Mouse (Mus musculus) retina, postnatal 1 day (tissue): ENCODE measurements around the gene Batf3.

Source experiments
- DNase-seq: peaks from one replicate; pipeline ENCODE4 v3.0.0-alpha.2; 2012

Gene Batf3

DNA sequence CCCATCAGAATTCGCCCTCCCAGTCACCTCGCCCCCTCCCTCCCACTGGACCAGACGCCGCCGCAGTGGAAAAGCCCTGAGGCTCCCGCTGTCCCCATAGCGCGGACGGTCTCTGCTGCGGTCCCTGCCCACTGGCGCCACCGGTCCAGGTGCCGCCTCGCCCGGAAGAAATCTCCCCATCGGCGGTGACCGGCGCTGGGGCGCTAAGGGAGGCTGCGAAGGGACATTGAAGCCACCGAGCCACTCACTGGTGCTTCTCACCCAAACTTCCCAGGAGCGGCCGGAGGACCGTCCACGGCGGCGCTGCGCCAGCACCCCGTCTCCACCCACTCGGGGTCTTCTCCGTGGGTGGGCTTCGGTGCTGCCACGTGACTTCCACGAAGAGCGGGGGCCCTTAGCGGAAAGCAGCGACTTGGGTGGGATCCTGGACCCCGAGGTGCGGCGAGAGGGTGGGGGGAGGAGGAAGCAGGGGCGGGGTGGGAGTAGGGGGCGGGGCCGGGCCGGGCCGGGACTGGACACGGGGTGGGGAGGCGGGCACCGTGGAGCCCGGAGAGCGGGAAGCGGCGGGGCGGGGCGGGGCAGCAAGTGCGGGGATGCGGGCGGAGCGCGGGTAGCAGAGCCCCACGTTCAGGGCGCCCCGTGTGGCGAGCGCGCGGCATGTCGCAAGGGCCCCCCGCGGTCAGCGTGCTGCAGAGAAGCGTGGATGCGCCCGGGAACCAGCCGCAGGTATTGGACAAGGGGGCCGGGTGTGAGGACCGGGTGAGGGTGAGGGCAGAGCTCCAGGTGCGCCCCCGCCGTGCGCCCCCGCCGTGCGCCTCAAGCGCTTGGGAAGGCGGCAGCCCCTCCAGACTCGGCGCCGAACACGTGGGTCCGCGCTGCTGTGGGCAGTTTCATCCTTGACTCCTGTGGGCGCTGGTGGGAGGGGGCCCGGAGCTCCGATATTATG is at the start of gene Batf3:
TSS of gene Batf3 (plus strand) at position 46 of the 946 bp plus-strand sequence.
- peak; percentile 79 for DNase-seq

DNA sequence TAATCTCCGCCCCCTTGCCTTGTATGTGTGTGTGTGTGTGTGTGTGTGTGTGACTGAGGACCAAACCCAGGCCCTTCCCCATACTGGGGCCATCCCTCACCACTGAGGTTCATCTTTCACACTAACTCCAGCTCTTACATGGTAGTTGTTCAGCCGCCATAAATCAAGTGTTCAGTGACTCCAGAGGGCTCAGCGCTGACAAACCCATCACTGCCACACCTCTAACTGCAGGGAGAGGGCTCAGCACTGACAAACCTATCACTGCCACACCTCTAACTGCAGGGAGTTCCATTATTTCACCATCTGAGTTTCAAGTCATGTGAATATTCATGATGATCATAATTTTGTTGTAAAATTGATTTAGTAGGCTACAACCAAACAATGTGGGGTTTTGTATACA is 44.1 kb upstream of the Batf3 start:
- DNase-seq: no peak

DNA sequence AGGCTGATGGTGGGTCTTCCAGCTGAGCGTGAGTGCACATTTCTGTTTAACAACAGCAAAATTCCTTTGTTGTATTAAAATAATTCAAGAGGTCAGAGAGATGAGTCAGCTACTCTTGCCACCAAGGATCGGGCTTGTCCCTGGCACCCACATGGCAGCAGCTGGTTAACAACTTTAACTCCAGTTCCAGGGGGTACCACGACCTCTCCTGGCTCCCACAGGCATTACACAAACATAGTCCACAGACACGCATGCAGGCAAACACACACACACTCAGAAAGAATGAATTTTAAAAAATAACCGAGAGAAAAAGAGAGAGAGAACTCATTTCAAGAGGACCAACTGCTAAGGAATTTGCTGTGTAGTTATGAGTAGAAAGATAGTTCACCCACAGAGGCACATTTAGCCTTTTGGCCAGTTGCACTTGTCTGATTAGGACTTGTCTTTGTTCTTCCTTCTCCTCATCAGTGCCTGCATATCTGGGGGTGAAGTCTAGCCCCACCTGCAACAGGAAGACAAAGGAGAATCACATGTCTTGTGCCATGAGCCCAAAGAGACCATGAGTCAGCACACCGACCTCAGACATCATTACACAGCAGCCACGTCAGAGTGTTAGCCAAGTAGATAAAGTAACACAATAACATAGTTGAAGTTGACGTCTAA is 42.6 kb upstream of the Batf3 start:
- DNase-seq: no peak

DNA sequence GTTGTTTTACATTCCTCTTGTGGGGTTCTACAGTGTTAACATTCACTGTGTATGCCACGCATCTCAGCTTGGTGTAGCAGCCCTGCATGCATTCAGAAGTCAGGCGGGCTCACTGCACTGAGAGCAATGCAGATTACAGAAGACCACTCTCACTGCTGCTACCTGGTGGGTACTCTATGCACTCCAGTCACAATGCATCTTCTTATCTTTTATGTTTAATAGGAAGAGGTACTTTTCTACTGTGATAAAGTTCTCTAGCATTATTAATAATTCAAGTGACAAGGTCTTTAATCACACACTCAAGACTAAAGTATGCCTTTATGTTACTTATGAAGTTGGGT is 42.1 kb upstream of the Batf3 start:
- DNase-seq: no peak

DNA sequence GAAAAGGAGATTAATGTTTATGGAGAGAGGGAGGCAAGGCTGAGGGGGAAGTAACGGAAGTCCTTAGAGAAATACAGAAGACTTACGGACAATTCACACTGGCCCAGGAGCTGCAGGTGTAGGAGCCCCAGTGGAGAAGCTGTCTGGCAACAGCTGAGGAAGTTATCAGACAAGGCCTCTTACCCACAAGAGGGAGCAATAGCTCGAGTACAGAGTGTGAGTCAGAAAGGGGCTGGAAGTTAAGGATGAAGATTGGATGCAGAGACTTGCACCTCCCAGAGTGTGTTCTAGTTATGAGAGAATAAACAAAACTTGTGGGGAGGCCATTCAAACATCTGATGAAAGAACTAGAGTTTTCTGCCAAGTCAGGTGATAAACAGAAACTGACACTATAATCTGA is 40.2 kb upstream of the Batf3 start:
- DNase-seq: no peak

DNA sequence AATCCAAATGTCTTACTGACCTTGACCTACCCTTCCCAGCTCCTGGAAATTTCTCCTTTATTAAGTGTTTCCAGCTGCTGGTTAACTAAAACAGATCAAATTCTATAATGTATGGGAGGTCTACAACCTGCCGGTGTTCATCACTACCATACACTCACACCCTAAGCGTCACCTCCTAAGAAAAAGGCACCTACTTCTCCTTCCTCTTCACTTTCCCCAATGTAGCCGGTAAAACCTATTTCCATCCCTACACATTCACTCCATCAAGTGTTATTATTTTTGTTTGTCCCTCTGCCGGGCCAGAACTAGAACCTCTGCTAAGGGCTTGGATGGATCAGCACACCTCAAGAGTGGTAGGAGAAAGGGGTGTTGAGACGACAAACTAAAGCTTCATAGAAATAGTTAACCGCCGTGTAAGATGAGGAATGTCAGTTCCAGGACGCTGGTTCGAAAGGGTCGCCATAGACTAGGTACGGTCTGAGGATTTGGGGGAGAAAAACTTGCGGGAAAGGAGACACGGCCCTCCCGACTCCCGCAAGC is 35.3 kb upstream of the Batf3 start:
- DNase-seq: no peak

DNA sequence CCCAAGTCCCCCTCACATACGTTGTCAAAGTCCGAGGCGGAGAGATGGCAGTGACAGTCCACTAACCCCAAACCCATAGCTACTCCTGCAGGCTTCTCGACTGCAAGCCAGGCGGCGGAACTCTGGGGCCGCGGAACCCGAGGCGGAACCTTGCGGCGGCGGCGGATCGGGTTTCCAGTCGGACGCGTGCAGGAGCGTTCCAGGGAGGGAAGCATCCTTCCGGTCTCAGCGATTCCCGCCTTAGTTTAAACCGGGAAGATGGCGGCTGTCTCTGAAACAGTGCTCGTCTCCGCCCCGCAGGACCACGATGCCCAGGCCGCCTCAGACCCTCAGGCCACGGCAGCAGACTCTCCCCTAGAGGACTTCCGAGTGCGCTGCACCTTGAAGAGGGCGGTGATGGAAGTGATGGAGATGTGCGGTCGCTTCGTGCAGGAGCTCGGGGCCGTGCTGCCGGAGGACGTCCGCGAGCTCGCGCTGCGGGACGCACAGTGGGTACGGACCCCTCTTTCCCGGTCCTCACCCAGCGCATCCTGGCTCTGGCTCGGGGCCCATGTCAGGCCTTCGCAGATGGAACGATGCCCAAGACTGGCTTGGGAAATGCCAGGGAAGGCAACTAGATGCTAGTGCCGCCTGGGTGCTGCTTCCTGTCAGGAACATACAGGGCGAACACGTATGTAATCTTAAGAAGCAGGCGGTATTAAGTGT is 34.7 kb upstream of the Batf3 start, which contains the start of the genes Tatdn3 and Nsl1:
TSS of gene Tatdn3 (minus strand) at position 152 of the 705 bp plus-strand sequence.
TSS of gene Nsl1 (plus strand) at position 232 of the 705 bp plus-strand sequence.
- peak; percentile 94 for DNase-seq

DNA sequence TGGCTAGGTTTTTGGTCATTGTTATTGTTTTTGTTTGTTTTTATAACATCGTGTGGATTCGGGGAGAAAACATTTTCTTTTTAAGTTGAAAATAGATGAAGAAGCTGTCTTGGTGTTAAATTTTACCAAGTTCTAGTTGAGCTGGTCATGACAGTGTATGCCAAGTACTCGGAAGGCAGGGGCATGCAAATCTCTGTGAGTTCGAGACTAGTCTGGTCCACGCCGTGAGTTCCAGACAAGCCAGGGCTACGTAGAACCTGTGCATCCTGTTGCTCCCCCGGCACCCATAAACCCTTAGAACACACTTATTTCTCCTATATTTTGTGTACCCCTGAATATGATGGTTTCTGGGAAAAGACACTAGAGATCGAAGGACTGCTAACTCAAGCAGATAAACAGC is 33.9 kb upstream of the Batf3 start:
- no peak for DNase-seq

DNA sequence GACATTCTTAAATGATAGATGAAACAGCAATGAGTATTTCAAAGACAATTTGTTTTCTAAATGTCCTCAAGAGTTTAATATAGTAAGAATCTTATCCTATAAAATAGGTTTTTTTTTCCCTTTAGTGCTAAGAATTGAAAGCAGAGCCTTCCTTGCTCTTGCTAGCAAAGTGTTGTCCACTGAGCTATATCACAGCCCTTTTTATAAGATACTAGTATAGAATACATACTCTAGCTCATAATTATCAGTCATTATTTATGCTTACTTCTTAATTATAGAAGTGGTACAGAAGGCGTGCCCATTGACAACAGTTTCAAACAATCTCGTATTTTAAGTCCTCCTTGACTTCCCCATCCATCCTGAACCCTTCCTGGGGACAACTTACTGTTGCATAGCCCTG is 33.1 kb upstream of the Batf3 start:
- DNase-seq: no peak

DNA sequence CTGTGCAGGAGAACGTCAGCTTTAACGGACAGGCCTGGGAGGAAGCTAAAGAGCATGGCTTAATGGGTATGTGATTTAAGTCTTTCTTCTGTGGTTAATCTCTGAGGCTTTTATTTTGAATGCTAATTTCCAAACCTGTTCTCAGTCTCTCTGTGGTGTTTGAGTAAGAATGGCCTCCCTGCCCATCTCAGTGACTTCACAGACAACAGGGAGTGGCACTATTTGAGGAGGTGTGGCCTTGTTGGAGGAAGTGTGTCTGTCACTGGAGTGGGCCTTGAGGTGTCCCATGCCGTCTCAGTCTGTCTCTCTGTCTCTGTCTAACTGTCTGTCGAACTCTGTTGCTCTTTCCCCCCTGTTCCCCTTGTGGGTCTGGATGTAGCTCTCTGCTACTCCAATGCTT is 32.5 kb upstream of the Batf3 start:
- no peak for DNase-seq

DNA sequence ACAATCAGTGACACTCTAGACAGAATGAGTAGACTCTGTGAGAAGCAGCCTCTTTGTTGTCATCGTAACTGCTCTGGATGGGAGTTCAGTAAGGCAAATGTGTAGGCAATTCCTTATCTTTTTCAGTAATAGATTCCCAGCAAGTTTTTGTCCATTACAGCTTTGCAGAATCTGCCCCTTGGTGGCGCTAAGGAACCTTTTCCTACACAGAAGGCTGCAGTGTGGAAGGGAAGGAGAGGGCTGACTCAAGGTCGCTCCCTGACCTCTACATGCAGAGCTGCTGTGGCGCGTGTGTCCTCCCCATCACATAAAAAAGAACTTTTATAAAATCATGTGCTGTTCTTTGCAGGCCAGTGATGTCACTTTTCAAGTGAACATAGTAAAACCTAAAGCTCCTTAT is 29.3 kb upstream of the Batf3 start:
- DNase-seq: peak; percentile 24

DNA sequence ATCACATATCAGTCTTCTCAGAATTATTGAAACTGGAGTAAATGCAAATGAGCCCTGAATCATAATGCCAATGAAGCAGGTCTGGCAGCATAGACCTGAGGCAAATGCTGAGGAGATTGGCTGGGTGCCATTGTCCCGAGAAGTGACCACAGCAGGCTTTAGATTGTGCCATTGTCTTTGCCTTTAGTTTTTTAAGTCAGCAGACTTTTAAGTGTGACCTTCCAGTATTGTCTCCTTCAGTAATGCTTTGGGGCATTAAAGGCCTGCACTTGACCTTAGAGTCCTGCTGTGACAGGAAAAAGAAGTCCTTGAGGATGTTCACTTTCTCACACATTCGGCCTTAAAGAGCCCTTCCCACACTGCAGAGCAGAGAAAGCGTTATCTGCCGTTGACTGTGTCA is 27.4 kb upstream of the Batf3 start:
- no peak for DNase-seq

DNA sequence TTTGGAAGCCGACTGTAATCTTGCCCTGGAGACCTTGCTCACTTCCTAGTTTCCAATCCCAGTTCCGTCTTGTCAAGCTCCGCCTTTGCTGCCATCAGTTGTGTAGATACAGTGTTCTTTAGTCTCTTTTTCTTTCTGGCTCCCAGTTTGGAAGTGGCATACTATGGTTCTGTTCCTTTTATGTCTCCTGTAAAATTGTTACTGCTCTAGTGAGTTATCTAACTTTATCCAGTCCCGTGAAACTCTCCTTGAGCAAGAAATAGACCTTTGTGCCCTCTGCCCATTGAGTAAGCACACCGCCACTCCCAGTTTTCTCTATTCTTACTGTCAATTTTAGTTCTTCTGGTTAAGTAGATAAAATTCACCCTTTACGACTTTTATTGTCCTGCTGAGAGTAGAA is 26.0 kb upstream of the Batf3 start:
- no peak for DNase-seq

DNA sequence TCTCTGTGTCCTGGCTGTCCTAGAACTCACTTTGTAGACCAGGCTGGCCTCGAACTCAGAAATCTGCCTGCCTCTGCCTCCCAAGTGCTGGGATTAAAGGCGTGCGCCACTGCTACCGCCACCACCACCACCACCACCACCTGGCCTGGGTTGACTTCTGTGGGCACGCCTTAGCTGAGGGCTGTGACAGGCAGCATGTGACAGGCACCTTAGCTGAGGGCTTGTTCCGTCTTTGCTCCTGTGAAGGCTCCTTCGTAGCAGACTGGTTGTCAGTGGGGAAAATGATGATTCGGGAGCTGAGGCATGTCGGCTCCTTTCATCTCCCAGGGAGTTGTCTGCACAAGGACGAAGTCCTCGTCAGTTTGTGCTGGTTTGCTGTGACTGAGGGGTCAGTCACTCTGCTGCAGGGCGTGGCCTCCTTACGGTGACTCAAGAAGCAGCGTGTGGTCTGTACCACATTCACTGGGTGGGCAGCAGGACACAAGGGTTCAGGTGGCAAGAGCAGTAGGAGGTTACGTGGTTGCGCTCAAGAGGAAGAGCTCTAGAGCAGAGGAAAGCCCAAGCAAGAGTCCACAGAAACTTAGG is 25.2 kb upstream of the Batf3 start:
- no peak for DNase-seq

DNA sequence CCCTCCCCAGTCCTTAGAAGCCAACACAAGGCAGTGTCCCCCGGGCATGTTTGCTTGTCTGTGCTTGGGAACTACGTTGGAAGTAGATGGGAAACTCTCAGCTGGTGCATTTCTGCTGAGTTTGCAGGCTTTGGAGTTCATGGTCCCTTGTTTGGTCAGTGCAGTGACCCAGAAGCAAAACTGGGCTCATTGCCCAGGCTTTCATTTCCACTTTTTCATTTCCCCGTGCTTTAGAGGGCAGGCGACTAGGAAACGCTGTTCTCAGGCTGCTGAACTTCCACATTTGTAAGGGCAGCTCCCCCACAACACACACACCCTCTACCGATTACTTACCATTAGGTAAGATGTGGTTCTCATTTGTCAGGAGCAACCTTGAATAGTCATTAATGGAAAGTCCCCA is 24.6 kb upstream of the Batf3 start:
- DNase-seq: peak; percentile 69

DNA sequence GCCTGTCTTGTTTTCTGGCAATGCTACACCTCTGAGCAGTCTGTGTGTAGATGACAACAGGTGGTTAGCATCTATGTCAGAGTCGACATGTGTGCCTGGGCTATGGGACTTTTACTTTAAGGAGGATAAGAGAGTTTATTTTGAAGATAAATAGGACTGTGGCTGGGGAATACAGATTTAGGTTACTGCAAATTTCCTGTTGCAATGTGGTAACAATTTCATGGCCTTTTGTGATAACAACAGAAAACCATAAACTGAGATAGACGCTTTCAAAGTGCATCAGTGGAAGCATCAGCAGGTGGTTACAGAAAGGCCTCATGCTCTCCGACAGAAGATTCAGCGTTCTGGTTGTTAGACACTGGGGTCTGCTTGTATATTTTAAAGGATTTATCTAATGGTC is 24.2 kb upstream of the Batf3 start:
- DNase-seq: no peak

DNA sequence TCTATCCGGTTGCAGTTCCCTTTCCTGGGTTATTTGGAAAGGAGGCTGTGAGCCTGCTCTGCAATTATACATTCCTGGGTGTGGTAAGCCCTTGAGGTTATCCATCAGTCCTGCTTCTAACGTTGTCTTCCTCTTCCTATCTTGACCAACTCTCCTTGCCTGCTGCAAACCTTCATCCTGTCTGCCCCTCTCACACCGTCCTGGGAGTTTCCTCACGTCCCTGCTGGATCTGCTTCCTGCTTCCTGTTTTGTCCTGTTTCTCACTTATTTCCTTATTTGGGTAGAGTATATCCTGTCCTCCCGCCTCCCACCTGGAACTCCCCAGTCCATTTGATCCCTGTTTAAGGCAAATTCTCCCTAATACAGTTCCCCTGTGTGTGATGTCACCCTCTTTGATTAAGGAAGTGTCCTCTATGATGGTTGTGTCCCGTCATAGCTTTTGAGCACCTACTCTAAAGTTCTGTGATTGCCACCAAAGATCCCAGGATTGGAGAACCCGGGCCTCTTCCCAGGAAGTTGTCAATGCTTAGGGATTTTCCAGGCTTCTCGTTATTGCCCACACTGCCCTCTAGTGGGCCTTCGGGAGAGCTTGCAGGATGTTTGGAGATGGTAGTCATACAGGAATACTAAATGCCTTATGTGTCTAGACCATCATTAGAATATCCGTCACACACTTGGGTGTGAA is 22.3 kb upstream of the Batf3 start:
- peak; percentile 80 for DNase-seq

DNA sequence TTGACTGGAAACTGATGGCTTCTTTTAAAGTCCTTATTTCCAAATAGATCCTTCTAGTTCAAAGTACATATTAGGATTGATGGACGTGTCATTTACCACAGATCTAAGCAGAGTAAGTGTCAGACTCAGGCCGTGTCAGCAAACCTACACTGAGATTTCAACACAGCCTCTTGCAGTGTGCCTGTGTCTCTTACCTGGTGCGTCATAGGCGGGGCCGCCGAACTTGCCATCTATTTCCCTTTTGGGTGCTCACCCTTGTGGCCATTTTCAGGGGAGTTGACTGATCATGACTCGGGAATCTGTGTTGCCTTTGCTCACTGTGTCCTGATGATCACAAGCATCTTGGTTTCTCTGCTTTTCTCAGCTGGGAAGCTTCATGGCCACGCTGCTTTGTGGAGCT is 14.4 kb upstream of the Batf3 start:
- no peak for DNase-seq

DNA sequence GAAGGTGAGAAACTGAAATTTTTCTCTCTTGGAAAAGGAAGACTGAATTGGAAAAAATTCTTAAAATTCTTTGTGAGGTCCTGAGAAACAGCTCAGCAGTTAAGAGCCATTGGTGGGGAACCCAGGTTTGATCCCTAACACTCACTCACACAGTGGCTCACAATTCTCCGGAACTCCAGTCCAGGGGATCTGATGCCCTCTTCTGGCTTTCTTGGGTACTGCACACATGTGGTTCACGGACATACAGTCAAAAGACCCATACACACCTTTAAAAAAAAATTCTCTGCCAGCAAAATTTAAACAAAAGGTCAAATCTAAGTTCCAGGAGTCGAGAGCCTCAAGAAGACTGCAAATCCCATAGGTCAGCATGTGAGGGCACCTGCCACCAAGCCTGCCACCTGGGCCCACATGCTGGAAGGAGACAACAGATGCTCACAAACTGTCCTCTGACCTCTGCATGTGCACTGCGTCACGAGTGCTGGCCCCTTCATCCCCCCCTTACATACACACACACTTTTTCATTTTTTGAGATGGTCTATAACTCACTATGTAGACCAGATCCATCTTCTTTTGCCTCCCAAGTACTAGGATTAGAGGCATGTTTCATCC is 12.6 kb upstream of the Batf3 start:
- DNase-seq: peak; percentile 66

DNA sequence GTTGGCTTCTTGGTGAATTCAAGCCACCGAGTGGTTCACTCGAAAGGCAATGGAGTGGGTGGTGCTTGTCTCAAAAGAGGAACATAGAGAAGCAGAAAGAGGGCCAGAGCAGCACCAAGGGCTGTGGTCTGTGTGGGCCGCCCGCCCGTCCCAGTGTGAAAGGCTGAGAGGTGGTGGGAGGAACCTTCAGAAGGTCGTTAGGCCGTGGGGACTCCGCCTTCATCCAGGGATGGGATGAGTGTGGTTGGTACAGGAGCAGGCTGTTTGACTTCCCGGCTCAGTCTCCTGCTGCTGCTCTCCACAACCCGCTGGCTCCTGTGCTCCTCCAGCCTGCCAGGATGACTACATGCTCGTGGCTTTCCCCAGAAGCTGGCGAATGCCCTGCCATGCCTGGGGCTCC is 12.1 kb upstream of the Batf3 start:
- no peak for DNase-seq

DNA sequence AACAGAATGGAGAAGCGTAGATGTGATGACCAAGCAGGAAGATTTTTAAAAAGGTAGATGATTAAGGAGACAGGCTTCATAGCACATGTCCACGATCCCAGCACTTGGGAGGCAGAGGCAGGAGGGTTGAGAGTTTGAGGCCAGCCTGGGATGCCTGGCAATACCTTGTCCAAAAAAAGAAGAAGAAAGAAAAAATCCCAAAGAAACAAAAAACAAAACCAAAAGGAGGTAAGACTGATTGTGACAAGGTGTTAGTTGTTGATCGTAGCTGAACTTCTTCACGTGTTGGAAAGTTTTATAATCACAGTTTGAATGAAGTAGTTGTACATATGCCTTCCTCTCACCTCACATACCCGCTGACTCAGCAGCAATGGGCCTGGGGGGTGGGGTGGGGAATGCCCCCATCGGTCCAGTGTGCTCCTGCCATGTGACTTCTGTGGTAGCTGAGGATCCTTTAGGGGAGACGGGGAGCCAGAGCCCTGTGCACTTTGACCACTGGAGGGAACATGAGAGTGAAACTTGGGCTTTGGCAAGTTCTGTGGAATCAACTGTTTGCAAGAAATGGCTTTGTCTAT is 11.3 kb upstream of the Batf3 start:
- DNase-seq: no peak

DNA sequence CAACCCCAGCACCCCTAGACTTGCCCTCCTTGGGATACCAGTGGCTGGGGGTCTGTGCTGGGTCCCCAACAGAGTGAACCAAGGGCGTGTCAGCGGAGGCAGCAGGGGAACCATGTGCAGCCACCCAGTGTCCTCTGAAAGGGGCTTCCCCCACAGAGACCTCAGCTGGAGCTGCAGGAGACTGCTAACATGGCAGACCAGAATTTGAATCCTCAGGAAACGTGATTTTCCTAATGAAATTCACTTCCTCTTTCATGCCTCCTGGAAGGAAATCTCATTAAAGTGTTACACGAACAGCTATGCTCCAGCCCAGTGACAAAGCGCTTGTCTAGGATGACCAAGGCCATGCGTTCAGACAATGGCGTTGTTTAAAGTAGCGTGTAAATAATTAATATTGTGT is 10.7 kb upstream of the Batf3 start:
- no peak for DNase-seq
